Mouse (Mus musculus) brain, adult 2 months (tissue): Measurements from ENCODE around the gene Acta2.
"Not testable (repeated sequence)": the region's sequence is repeated elsewhere in the genome, so short reads cannot be mapped to it uniquely, and the experiment has no call there.

Experiments
- DNase-seq: peaks from one replicate; pipeline ENCODE4 v3.0.0; 2011; ENCODE audit warnings: low read depth, low spot score

Acta2 gene

DNA sequence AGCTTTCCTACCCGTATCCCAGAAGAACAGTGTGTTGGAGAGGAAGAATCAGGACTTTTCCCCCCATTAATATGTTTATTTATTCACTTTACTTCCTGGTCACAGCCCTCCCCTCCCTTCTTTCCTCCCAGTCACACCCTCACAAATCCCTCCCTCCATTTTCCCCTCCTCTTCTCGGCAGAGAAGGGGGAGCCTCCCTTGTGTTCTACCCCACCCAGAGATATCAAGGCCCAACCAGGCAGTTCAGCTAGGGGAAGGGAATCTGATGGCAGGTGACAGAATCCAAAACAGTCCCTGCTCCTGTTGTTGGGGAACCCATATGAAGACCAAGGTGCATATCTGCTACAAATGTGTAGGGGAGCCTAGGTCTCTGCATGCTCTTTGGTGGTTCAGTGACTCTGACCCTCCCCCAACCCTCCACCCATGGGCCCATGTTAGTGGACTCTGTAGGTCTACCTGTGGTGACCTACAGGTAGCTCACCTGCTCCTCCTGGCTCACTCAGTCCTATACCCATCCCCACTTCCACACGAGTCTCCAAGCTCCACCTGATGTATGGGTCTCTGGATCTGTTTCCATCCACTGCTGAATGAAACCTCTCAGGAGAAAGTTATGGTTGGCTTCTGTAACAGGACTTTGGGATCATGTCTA lies 34.5 kb downstream of the Acta2 start:
- no peak for DNase-seq

DNA sequence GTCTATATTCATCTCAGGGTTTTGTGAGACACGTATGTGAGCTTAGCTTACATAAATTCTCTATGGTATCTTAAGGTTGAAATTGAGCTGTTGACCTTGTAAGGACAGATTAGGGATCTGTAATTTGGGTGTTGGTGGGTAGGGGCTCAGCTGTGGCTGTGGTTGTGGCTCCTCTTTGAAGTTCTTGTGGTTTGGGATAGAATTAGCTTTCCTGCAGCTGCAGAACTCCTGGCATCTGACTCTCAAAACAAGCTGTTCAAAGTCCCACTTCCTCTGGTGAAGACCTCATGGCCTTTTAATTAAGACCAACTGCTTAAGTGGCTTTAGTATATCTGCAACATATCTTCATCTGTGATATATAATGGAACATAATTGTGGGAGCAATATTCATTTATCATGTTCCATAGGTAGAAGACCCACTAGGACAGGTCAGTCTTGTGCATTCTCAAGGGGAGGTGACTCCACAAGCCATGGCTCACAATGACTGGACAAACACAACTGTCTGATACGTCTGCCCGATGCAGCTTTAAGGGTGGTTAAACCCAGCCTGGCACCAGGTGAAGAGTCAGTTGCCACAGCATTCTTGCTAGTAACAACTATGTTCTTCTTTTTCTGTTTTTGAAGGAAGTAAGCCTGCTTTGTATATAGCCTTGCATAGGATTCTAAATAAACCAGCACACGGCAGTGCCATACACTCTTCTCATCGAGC lies 36.0 kb downstream of the Acta2 start:
- DNase-seq = no peak

DNA sequence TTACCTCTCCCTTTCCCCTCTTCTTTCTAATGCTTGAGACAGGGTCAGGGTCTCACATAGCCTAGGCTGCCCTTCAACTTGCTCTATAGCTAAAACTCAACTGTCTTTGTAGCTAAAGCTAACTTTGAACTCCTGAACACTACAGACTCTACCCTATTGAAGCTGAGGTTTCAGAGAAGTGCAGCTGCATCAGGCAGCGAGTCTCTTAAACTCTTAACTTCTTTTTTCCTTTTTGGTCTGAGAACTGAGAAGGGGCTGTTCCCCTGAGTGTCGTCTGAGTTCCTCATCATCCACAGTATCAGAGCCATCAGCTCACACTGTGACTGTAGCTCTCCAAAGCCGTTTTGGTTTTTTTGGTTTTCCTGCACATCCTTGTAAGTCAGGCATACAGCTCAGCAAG lies 37.6 kb downstream of the Acta2 start:
- DNase-seq = no peak

DNA sequence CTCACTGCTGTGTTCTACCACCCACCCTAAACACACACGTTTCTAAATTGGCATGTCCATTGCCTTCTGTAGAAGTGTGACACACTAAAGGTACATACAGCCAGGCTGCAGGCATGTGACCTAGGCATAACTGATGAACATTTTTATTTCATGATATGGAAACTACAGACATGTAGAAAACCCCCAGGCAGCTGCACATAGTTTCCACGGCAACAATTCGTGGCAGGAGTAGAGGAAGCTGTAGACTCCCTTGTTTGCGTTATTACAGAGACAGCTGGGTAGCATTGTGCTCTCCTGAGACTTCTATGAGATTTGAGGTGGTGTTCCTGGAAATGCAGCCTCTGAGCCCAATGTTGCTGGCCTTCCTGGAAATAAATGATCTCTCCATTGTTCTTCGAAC lies 38.4 kb downstream of the Acta2 start:
- peak; percentile 41 for DNase-seq

DNA sequence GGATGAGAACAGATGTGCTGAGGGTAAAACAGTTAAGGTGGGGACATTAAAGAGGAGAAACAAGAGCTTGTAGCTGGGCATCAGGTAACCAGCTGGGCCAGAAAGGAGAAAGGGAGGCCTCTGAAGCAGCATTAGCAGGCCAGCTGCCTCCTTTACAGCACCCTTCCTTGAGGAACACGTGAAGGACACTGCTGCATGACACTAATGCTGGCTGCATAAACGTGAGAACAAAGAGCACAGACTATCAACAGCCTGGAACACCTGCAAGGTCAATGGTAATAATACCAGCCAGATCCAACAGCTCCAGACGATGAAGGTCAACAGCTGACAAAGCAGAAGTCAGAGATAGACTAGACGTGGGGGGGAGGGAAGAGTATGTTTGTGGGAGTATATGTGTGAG lies 41.3 kb downstream of the Acta2 start:
- no peak for DNase-seq

DNA sequence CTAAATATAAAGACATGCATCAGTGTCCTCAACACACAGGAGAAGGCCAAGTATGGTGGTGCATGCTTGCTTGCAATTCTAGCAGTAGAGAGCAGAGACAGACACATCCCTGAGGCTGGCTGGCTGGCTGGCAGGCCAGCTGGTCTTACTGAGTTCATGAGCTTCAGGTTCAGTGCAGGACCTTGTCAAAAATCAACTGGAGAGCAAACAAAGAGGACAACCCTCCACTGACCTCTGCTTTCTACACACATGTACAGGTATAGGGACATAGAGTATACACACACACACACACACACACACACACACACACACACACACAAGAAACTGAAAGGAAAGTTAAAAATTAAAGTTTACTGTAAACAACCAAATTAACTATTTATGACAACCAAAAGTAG lies 42.1 kb downstream of the Acta2 start:
- no peak for DNase-seq

DNA sequence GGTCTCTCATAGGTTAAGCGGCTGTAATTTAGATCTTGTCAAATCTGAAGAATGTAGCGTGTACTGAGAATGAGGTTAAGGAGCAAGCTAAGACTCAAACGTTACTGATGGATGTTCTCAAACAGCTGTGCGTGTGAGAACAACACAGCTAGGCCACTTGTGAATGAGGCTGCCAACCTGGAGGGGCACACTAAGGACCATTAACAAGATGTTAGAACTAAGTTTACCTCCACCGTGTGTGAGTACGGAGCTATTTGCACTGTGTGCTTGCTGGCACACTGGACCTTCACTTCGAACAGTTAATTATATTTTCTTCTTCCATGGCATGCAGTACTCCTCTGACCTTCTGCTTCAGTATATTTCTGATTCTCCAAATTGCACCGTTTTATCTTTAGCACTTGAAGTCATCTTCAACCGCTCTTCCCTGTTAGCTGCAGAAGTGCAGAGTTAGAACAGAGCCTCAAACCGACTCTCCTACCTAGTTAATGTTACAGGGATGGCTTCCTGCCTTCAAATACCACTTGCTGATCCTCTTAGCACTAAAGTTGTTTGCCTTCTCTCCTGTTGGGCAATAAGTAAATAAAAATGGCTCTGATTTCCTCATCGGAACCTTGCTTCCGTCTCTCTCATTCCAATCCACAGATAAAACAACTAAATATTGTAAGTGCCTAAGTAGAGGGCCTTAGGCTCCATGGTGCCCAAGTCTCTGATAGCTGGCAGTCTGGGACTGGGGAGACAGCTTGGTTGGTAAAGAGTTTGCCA lies 42.7 kb downstream of the Acta2 start:
- DNase-seq = no peak

DNA sequence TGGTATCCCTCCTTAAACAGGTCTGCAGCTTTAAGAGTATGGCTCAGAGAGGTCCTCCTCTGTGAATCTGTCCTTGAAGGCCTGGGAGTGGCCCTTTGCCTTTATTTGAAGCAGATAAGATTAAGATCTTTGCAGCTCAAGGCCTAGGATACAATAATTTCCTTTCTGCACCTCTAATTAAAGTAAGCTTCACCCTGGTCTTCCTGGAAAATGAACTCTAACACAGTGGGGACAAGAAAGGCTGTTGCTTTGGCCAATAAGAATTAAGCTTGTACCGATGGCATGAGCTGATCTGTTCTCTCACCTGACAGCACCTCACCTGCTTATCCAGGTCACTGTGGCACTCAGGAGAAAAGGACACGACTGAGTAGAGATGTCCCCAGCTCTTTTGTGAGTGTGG lies 44.5 kb downstream of the Acta2 start:
- no peak for DNase-seq

DNA sequence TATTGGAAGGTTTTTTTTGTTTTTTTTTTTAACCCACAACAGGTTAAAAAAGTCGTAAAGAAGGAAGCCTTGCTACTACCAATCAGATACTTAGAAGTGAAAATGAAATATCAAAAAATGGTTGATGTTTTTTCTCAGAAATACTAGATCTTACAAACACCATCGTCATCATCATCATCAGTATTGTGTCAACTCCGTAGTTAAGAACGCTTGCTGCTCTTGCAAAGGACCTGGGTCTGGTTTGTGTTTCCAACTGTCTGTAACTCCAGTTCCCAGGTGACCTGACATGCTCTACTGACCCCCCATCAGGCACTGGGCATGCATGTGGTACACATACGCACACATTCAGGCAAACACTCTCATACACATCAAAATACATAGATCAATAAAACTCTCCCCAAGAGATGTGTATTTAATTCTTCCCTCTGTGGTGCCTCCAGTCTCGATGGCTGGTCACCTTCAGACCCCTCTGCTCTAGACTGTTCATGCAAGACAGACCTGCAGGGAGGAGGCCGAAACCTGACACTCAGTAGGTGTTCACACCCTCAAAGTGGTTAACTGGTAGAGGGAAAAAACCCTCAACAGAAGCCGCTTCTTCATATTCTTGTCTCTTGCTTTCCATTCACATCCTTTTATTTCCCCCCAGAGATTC lies 45.3 kb downstream of the Acta2 start:
- no peak for DNase-seq

DNA sequence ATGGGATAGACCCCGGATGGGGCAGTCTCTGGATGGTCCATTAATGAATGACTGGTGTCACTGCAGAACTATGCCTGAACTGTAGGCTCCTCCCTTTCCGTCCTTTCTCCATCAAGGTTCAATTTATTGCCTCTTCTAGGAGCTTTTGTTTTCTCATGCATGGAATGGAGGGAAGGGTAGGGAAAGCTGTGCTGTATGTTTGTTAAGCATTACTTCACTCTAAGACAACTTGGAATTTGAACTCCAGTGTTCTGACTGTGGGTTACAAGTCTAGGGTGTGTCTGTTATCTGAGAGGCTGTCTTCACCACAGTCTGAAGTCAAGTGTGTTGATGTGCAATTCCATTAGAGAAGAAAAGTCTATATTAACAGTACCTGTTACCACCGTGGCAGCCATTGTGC lies 46.4 kb downstream of the Acta2 start:
- DNase-seq = no peak

DNA sequence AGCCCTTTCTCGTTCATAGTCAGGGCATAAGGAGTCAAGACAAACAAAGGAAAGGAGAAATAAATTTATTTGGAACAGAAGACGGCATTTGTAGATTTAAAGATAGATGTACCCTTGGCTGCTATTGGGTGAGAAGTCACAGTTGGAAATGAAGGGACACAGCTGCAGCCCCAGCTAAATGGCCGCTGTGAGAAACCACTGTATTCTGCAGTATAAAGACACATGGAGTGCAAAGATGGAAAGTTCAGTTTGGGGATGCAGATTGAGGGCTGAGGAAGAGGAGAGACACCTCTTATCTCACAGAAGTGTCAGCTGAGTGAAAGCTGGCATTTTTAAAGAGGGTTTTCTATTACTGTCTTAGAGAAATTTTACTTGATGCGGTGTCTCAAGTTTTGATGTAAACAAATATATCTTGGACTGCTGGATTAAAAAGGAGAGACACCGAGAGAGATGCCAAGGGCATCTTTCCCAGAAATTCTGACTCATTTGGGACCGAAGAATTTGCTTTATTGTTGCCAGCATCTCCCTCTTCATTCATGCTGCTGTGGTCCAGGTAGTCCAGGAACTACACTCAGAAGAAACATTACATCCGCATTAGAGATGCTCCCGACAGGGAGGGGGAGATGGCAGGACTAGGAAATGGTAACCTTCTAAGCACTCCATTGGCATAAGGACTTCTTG lies 48.5 kb downstream of the Acta2 start:
- DNase-seq = peak; percentile 54

DNA sequence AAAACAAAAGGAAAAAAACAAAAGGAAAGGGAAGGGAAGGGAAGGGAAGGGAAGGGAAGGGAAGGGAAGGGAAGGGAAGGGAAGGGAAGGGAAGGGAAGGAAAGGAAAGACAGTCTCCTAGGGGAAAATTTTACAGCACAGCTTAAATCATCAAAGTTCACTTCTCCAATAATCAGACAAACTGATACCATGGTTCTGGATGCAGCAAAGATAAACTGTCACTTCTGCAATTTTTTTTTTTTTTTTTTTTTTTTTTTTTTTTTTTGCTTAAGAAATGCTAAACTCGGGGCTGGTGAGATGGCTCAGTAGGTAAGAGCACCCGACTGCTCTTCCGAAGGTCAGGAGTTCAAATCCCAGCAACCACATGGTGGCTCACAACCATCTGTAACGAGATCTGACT lies 49.3 kb downstream of the Acta2 start:
- not testable (repeated sequence) for DNase-seq

DNA sequence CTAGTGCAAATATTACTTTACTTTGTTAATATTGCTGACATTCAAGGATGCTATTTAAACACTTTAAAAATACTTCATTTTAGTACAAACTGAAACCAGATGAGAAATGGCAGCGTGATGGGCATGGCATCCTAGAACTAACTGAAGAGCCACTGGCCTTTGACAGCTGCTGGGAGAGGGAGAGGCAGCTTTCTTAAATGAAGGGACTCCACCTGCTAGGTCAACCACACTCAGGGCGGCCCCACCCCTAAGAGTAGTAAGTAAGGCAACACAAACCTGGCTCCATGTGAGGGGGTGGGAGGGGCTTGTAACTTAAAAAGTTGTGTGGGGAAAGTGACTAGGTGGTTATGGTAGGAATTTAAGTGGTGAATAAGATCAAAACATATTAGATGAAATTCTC lies 52.7 kb downstream of the Acta2 start:
- DNase-seq = no peak

DNA sequence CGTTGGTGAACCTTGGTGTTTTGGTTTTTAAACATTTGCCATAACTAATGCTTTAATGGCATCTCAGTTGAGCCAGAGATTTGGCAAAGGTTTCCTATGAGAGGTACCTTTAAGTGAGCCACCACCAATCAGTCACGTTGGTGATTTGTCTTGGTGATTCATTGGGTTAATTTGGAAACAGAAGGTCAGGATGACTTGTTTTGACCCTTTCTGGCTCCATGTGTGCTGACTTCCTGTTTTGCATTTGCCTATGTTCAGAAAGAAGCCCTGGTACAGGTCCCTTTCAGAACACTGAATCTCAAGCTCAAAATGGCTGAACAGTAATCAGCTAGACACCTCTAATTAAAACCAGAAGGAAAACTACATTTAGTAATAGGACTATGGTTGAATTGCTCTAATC lies 55.9 kb downstream of the Acta2 start:
- no peak for DNase-seq

DNA sequence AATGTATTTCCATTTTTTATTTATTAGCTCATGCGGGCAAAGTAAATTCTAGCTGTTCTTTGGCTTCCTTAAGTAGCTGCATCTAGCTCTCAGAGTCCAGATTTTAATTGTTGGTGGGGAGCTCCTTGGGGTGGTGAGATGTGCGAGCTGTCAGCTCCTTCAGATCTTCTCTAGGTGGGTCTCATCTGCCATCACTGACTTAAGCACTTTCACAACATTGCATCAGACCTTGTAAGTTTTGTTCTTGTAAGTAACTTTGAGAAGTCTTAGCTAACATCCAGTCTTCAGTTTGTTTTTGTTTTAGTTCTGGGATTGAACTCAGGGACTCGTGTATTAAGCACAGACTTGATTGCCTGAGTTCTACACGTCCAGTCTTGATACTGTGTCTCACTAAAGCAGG lies 56.5 kb downstream of the Acta2 start:
- DNase-seq = no peak

DNA sequence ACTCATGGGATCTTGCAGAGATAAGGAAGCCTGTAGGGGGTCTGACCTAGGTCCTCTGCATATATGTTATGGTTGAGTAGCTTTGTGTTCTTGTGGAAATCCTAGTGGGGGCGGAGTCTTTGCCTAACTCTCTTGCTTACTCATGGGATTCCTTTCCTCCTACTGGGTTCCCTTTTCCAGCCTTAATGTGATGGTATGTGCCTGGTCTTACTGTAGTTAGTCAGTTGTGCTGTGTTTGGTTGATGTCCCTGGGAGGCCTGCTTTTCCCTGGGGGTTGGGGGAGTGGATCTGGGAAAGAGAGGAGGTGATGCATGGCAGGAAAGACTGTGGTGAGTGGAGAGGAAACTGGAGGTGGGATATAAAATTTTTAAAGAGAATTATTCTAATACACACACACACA lies 57.3 kb downstream of the Acta2 start:
- DNase-seq = no peak

DNA sequence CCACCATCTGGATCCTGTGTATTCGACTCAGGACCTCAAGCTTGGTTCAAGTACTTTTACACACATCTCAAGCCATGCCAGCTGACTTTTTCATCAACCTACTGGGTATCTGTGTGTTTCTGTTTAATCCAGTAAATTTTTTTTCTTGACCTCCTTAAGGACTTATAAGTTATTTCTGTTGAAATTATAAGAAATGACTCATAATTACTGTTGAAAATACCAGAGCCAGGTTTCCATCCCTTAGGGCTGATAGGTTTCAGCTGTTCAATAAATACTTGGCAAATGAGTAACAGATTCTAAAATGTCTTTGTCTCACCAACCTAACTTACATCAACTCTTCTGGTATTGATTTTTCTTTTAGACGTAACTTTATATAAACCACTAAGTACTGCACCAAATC lies 60.4 kb downstream of the Acta2 start:
- DNase-seq = no peak

DNA sequence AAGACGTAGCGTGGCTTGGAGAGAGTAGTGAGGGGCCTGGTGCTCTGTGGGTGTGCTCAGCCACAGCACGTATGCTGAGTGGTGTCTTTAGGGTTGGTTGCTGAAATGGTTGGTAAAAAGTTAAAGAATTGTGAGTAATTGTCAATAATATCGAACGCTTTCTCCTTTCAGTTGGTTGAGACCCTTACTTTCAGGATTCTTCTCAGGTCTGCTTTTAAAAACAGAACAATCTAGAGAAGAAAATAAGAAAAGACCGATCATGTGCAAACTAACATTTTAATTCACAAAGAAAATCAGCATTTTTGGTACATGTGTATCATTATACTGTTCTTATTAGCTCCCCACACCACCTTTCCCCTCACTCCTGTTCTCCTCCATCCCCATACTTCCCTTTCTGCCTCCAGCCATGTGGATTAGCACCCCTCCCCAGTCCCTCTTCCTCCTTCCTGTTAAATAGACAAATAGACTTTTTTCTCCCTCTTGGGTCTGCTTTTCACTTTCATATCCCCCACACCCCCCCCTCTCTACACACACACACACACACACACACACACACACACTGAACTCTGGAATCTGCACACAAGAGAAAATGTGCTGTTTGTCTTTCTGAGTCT lies 61.2 kb downstream of the Acta2 start:
- peak; percentile 19 for DNase-seq

DNA sequence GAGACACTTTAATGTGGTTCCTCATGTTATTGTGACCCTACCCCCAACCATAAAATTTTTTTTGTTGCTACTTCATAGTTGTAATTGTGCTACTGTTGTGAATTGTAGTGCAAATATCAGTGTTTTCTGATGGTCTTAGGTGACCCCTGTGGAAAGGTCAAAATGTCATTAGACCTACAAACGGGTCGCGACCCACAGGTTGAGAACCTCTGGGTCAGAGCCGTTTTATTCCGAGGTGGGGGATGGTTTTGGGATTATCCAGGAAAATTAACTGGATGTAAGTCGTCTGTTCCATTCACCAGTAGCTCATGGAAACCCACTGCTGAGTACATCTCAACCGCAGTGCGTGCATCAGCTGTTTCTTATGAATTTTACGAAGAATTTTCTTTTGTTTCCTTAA lies 61.7 kb downstream of the Acta2 start:
- DNase-seq = no peak

DNA sequence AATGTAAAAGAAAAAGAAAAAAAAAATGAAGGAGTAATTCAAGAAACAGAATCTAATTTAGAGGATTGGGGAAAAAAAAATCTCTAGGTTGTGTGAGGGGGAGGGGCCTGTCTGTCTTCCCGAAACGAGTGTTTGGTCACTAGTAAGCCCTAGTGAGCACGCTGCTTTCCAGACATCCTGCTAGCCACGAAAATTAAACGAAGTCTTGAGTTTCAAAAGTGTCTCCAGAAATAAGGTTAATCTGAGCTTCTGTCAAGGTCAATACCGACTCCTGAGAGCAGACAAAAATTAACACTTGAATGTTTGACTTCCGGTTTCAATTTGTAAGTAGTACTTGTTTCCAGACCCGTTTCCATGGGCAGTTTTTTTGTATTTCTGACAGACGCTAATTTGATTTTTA lies 62.2 kb downstream of the Acta2 start:
- peak; percentile 54 for DNase-seq
